Mouse (Mus musculus): ENCODE data around the gene Rpf1. TPM values are rescaled to one million over a fixed set of nuclear protein-coding genes. Genes with fewer than 3 reads are reported as not detected.

Rpf1 gene
- polyA plus RNA-seq, 1 experiment, result 19.6 TPM

- H3K27ac ChIP-seq (ENCODE audit: insufficient read depth, low read length), result no peak overlapping the region
- no peaks in the 10 kb centered on the region for H3K27me3 ChIP-seq (ENCODE audit: control insufficient read depth, insufficient read depth, low read length)
- no peak overlapping the region for H3K4me3 ChIP-seq (replicated peaks; ENCODE audit: insufficient read depth, low read depth, low read length)
- TF ChIP-seq POLR2A (IDR thresholded peaks at IDR 0.05; ENCODE audit: borderline replicate concordance, insufficient read depth, low read length), result no peak
- no peak for TF ChIP-seq CTCF (IDR thresholded peaks at IDR 0.05; ENCODE audit: borderline replicate concordance, insufficient read depth, low read depth, low read length)
- H3K4me1 ChIP-seq (ENCODE audit: control insufficient read depth, insufficient read depth, low read length), result no peaks in the 10 kb centered on the region
- no peak for DNase-seq
- WGBS, result 80% methylated on average over 2 of the region's 2 CpGs
Observed at GRCm38 (mm10) chr3:146469226-146469625, 52.0 kb downstream of the Rpf1 start.

DNA sequence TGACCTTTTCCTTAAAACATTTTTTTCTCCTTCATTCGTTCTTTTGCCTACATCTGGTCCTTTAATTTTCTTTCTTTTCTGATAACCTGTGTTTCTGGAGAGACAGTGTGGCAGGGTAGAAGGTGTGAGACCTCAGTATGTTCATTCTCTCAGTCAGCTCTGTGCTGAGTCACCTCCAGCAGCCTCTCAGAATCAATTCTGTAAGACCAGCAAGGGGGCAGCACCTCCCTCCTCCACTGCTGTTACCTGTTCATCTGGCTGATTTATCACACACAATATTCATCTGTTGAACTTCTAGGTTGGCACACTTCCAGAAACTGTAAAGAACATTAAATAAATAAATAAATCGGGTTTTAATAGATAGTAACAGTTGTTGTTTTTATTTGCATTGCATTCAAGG is 58.3 kb downstream of the Rpf1 start:
- H3K4me3 ChIP-seq (replicated peaks; ENCODE audit: insufficient read depth, low read depth, low read length), result no peak overlapping the region
- H3K4me1 ChIP-seq (ENCODE audit: control insufficient read depth, insufficient read depth, low read length), result no peaks in the 10 kb centered on the region
- no peaks in the 10 kb centered on the region for H3K27me3 ChIP-seq (ENCODE audit: control insufficient read depth, insufficient read depth, low read length)
- 73% methylated on average over 2 of the region's 2 CpGs for WGBS
- DNase-seq, result no peak
- H3K27ac ChIP-seq (ENCODE audit: insufficient read depth, low read length), result no peak overlapping the region
- TF ChIP-seq POLR2A (IDR thresholded peaks at IDR 0.05; ENCODE audit: borderline replicate concordance, insufficient read depth, low read length), result no peak
- TF ChIP-seq CTCF (IDR thresholded peaks at IDR 0.05; ENCODE audit: borderline replicate concordance, insufficient read depth, low read depth, low read length), result no peak

Other genes with a start within 250 kb of the Rpf1 start
- 33.2 and 33.5 TPM in 2 replicates for gene Ssx2ip, start 116.8 kb downstream of the Rpf1 start, polyA plus RNA-seq (2012; rRNA removed)
- gene Ctbs, start 71.6 kb downstream of the Rpf1 start, polyA plus RNA-seq (2012; rRNA removed), result 2.7 and 3.0 TPM in 2 replicates
- gene Spata1, start 21.7 kb downstream of the Rpf1 start, polyA plus RNA-seq (2012; rRNA removed), result 2.6 and 2.7 TPM in 2 replicates
- gene Gng5, start 21.6 kb downstream of the Rpf1 start, polyA plus RNA-seq (2012; rRNA removed), result 90.7 and 93.9 TPM in 2 replicates
- 0.13 and 0.35 TPM in 2 replicates for gene Uox, start 49.0 kb upstream of the Rpf1 start, polyA plus RNA-seq (2012; rRNA removed)
- gene Dnase2b, start 94.2 kb upstream of the Rpf1 start, polyA plus RNA-seq (2012; rRNA removed), result not detected in 2 replicates
- not detected in 2 replicates for gene 4930503B20Rik, start 129.9 kb upstream of the Rpf1 start, polyA plus RNA-seq (2012; rRNA removed)
- 0.14 TPM in 1 of 2 replicates, not detected in the other for gene Samd13, start 164.2 kb upstream of the Rpf1 start, polyA plus RNA-seq (2012; rRNA removed)

All from cerebellum, adult 2 months (tissue).